Mouse (Mus musculus) mesoderm, embryonic 11.5 days (tissue): ENCODE measurements around the gene Ncf2.
"Not testable (repeated sequence)": the region's sequence is repeated elsewhere in the genome, so short reads cannot be mapped to it uniquely, and the experiment has no call there.

Experiments used
- DNase-seq: peaks from one replicate; pipeline ENCODE4 v3.0.0-alpha.2; 2012; ENCODE audit warnings: low read depth, low spot score

Gene Ncf2

GRCm38 (mm10) chr1:152799897-152800296 lies at the start of gene Ncf2:
TSS of gene Ncf2 (plus strand) at chr1:152800194.
- no peak for DNase-seq

- DNase-seq, result no peak
Measured at GRCm38 (mm10) chr1:152750312-152750965, 49.6 kb upstream of the Ncf2 start, which contains the start of gene Apobec4. TSS of gene Apobec4 (plus strand) at chr1:152750551.

- no peak for DNase-seq
Measured at GRCm38 (mm10) chr1:152761791-152762190, 38.2 kb upstream of the Ncf2 start.

GRCm38 (mm10) chr1:152766032-152766772 lies 33.8 kb upstream of the Ncf2 start, which contains the start of the genes Rgl1 and Arpc5:
TSS of gene Rgl1 (minus strand) at chr1:152766351.
TSS of gene Arpc5 (plus strand) at chr1:152766542.
- peak; percentile 97 for DNase-seq

GRCm38 (mm10) chr1:152766804-152767748 lies 32.9 kb upstream of the Ncf2 start:
- DNase-seq, result no peak

GRCm38 (mm10) chr1:152767749-152768488 lies 32.1 kb upstream of the Ncf2 start:
- peak; percentile 89 for DNase-seq

GRCm38 (mm10) chr1:152771016-152771415 lies 29.0 kb upstream of the Ncf2 start:
- no peak for DNase-seq

GRCm38 (mm10) chr1:152774601-152775000 lies 25.4 kb upstream of the Ncf2 start:
- not testable (repeated sequence) for DNase-seq

GRCm38 (mm10) chr1:152779071-152779737 lies 20.8 kb upstream of the Ncf2 start:
- DNase-seq, result peak; percentile 59

GRCm38 (mm10) chr1:152784620-152785019 lies 15.4 kb upstream of the Ncf2 start:
- DNase-seq, result no peak

- DNase-seq, result not testable (repeated sequence)
Measured at GRCm38 (mm10) chr1:152785446-152785845, 14.5 kb upstream of the Ncf2 start.

- DNase-seq, result no peak
Measured at GRCm38 (mm10) chr1:152786953-152787352, 13.0 kb upstream of the Ncf2 start.

- no peak for DNase-seq
Measured at GRCm38 (mm10) chr1:152788121-152788660, 11.8 kb upstream of the Ncf2 start.

GRCm38 (mm10) chr1:152790254-152790653 lies 9.7 kb upstream of the Ncf2 start:
- DNase-seq, result peak; percentile 74

- peak; percentile 32 for DNase-seq
Measured at GRCm38 (mm10) chr1:152790821-152791220, 9.2 kb upstream of the Ncf2 start.

- peak; percentile 72 for DNase-seq
Measured at GRCm38 (mm10) chr1:152791269-152791668, 8.7 kb upstream of the Ncf2 start.

- DNase-seq, result peak; percentile 80
Measured at GRCm38 (mm10) chr1:152792736-152793494, 7.1 kb upstream of the Ncf2 start.

GRCm38 (mm10) chr1:152793495-152794130 lies 6.4 kb upstream of the Ncf2 start:
- peak; percentile 66 for DNase-seq
